Mouse (Mus musculus): Measurements from ENCODE around the gene Sp8. TPM values are rescaled to one million over a fixed set of nuclear protein-coding genes. Genes with fewer than 3 reads are reported as not detected.

Gene Sp8
- total and polyA plus RNA-seq, 2 experiments from 2014 or later: 1.8 to 2.7 TPM

GRCm38 (mm10) chr12:118872673-118873072, 26.5 kb downstream of the Sp8 start:
- no peak overlapping the region for H3K27ac ChIP-seq (ENCODE audit: low read depth, low read length)
- H3K4me1 ChIP-seq (ENCODE audit: insufficient read depth, low read length): no peaks in the 10 kb centered on the region
- no peak for TF ChIP-seq CTCF (IDR thresholded peaks at IDR 0.05)
- no peak overlapping the region for H3K9ac ChIP-seq (replicated peaks; ENCODE audit: low read length, poor library complexity, severe bottlenecking)
- H3K4me3 ChIP-seq (ENCODE audit: low read depth, low read length): no peak overlapping the region
- DNase-seq (ENCODE audit: low spot score): no peak
- H3K36me3 ChIP-seq (ENCODE audit: insufficient read depth, low read length): no peaks in the 10 kb centered on the region
- no peaks in the 10 kb centered on the region for H3K27me3 ChIP-seq (ENCODE audit: insufficient read depth, low read length)
- H3K4me2 ChIP-seq (ENCODE audit: low read depth, low read length, poor library complexity, severe bottlenecking): no peak overlapping the region
- 65% methylated on average over 8 of the region's 8 CpGs for WGBS
- no peak for ATAC-seq (ENCODE audit: low FRiP score)
- no peaks in the 10 kb centered on the region for H3K9me3 ChIP-seq (ENCODE audit: low read length)

- no peak overlapping the region for H3K27ac ChIP-seq (ENCODE audit: low read depth, low read length)
- no peaks in the 10 kb centered on the region for H3K27me3 ChIP-seq (ENCODE audit: insufficient read depth, low read length)
- ATAC-seq (ENCODE audit: low FRiP score) (no peak), DNase-seq (ENCODE audit: low spot score) (no peak)
- H3K36me3 ChIP-seq (ENCODE audit: insufficient read depth, low read length): no peaks in the 10 kb centered on the region
- TF ChIP-seq CTCF (IDR thresholded peaks at IDR 0.05): no peak
- H3K4me1 ChIP-seq (ENCODE audit: insufficient read depth, low read length): no peaks in the 10 kb centered on the region
- H3K9ac ChIP-seq (replicated peaks; ENCODE audit: low read length, poor library complexity, severe bottlenecking): no peak overlapping the region
- no peak overlapping the region for H3K4me3 ChIP-seq (ENCODE audit: low read depth, low read length)
- H3K4me2 ChIP-seq (ENCODE audit: low read depth, low read length, poor library complexity, severe bottlenecking): no peak overlapping the region
- H3K9me3 ChIP-seq (ENCODE audit: low read length): no peaks in the 10 kb centered on the region
Measured at GRCm38 (mm10) chr12:118882790-118883189, 36.7 kb downstream of the Sp8 start.

GRCm38 (mm10) chr12:118887964-118888363, 41.8 kb downstream of the Sp8 start:
- Histone ChIP-seq H3K27ac (ENCODE audit: low read depth, low read length) (no peak overlapping the region), H3K4me2 (ENCODE audit: low read depth, low read length, poor library complexity, severe bottlenecking) (no peak overlapping the region), H3K27me3 (ENCODE audit: insufficient read depth, low read length) (no peaks in the 10 kb centered on the region), H3K4me3 (ENCODE audit: low read depth, low read length) (no peak overlapping the region), H3K9ac (replicated peaks; ENCODE audit: low read length, poor library complexity, severe bottlenecking) (no peak overlapping the region), H3K4me1 (ENCODE audit: insufficient read depth, low read length) (no peaks in the 10 kb centered on the region), H3K36me3 (ENCODE audit: insufficient read depth, low read length) (no peaks in the 10 kb centered on the region), H3K9me3 (ENCODE audit: low read length) (no peaks in the 10 kb centered on the region)
- DNase-seq (ENCODE audit: low spot score) (no peak), ATAC-seq (ENCODE audit: low FRiP score) (no peak)
- 79% methylated on average over 2 of the region's 2 CpGs for WGBS
- no peak for TF ChIP-seq CTCF (IDR thresholded peaks at IDR 0.05)

Other genes with a start within 250 kb of the Sp8 start
- gene Abcb5, start 120.1 kb downstream of the Sp8 start, total RNA-seq (2014; rRNA removed): not detected in 2 replicates
- not detected in 2 replicates for gene Abcb5, start 120.1 kb downstream of the Sp8 start, polyA plus RNA-seq (2015; fragmentation: Nextera tagmentation; extraction: Ambion mirVana)